Mouse (Mus musculus): ENCODE data around the gene Ntrk2. TPM values are rescaled to one million over a fixed set of nuclear protein-coding genes. Genes with fewer than 3 reads are reported as not detected.
A peak's percentile ranks its signal among the peaks of the same experiment; 100 is the strongest.

Gene Ntrk2
- total and polyA plus RNA-seq, 2 experiments: 0.55 to 1.5 TPM

DNA sequence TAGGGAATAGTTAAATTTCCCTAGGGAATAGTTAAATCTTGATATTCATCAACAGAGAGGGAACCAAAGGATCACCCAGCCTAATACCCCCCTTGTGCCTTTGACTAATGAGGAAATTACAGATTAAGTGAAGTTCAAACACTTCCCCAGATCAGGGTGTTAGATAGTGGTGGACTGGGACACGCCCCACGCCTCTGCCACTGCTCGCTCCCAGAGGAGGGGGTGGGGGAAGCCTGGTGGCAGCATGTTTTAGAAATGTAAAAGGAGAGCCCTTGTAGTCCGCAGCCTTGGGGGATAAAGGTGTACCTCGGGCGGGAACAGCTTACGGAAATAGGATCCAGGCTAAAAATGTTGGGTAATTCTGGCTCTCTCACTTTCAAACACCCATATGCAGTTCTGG lies 252.7 kb downstream of the Ntrk2 start:
- 37% methylated on average over 7 of the region's 7 CpGs for WGBS
- H3K36me3 ChIP-seq (ENCODE audit: control insufficient read depth, insufficient read depth, low read length): no peaks in the 10 kb centered on the region
- H3K9ac ChIP-seq (ENCODE audit: low read depth, low read length): no peak overlapping the region
- H3K79me2 ChIP-seq (ENCODE audit: control insufficient read depth, insufficient read depth, low read length): no peaks in the 10 kb centered on the region
- TF ChIP-seq POLR2A (IDR thresholded peaks at IDR 0.05; ENCODE audit: extremely low read depth, insufficient read depth, low read length) (no peak), CTCF (IDR thresholded peaks at IDR 0.05; ENCODE audit: low read depth, low read length) (no peak)
- no peak overlapping the region for H3K4me3 ChIP-seq (ENCODE audit: insufficient read depth, low read depth, low read length)
- no peak for DNase-seq (ENCODE audit: extremely low read depth, low read depth, low spot score)
- no peaks in the 10 kb centered on the region for H3K4me1 ChIP-seq (ENCODE audit: control insufficient read depth, insufficient read depth, low read length)
- H3K27me3 ChIP-seq (ENCODE audit: control insufficient read depth, insufficient read depth, low read length): no peaks in the 10 kb centered on the region
- no peak overlapping the region for H3K27ac ChIP-seq (replicated peaks; ENCODE audit: insufficient read depth, low read depth, low read length)

DNA sequence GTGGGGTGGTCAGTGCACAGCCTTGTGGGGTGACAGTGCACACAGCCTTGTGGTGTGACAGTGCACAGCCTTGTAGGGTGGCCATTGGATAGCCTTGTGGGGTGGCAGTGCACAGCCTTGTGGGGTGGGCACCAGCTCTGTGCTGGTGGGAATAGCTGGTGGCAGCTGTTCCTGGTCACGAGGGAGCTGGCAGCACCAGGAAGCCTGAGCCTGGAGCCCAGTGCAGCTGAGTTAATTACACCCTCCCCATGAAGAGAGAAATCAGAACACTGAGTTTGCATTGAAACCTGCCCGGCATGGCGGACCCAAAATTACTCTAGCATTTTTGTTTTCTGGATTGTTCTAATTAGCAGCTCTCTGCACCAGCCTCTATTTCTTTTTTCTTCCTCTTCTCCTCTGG lies 259.3 kb downstream of the Ntrk2 start:
- no peak for DNase-seq (ENCODE audit: extremely low read depth, low read depth, low spot score)
- TF ChIP-seq POLR2A (IDR thresholded peaks at IDR 0.05; ENCODE audit: extremely low read depth, insufficient read depth, low read length): no peak
- H3K4me1 ChIP-seq (ENCODE audit: control insufficient read depth, insufficient read depth, low read length): no peaks in the 10 kb centered on the region
- H3K36me3 ChIP-seq (ENCODE audit: control insufficient read depth, insufficient read depth, low read length): no peaks in the 10 kb centered on the region
- H3K27ac ChIP-seq (replicated peaks; ENCODE audit: insufficient read depth, low read depth, low read length): no peak overlapping the region
- H3K9ac ChIP-seq (ENCODE audit: low read depth, low read length): no peak overlapping the region
- H3K79me2 ChIP-seq (ENCODE audit: control insufficient read depth, insufficient read depth, low read length): no peaks in the 10 kb centered on the region
- peaks cover 3% of the 10 kb centered on the region; the same call in 1 of the 2 replicates for H3K27me3 ChIP-seq (ENCODE audit: control insufficient read depth, insufficient read depth, low read length)
- no peak overlapping the region for H3K4me3 ChIP-seq (ENCODE audit: insufficient read depth, low read depth, low read length)
- WGBS: 83% methylated on average over 3 of the region's 3 CpGs

DNA sequence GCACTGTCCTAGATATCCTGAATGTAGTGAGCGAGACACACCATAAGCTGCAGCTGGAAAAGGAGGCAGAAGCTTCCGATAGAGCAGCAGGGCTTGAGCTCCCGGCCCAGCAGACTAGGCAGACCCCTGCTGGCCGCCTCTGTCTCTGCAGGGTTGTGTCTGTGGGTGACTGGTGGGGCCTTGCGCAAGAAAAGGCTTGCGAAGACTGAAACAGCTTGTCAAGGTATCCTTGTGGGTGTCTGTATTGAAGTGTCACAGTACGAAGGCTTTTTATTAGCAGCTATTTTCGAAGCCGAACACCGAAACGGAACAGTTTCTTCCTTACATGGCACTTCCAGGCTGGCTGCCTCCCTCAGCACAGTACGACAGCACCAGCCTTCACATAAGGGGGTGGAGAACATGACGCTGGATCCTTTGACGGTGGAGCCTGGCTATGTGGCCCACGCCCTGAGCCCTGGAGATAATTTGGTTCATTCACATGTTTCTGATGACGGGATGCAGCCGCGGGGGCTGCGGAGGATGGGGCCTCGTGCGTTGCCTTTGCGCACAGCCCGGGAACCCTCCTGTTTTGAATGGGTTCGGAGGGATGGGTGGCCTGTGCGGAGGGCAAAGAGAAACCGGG lies 267.4 kb downstream of the Ntrk2 start:
- peak; percentile 89 for TF ChIP-seq CTCF (IDR thresholded peaks at IDR 0.05; ENCODE audit: low read depth, low read length)
- TF ChIP-seq POLR2A (IDR thresholded peaks at IDR 0.05; ENCODE audit: extremely low read depth, insufficient read depth, low read length): no peak
- H3K36me3 ChIP-seq (ENCODE audit: control insufficient read depth, insufficient read depth, low read length): no peaks in the 10 kb centered on the region
- peaks cover 2% of the 10 kb centered on the region; the same call in 1 of the 2 replicates for H3K4me1 ChIP-seq (ENCODE audit: control insufficient read depth, insufficient read depth, low read length)
- 28% methylated on average over 26 of the region's 26 CpGs for WGBS
- H3K27ac ChIP-seq (replicated peaks; ENCODE audit: insufficient read depth, low read depth, low read length): no peak overlapping the region
- no peaks in the 10 kb centered on the region for H3K79me2 ChIP-seq (ENCODE audit: control insufficient read depth, insufficient read depth, low read length)
- H3K4me3 ChIP-seq (ENCODE audit: insufficient read depth, low read depth, low read length): no peak overlapping the region
- no peaks in the 10 kb centered on the region for H3K27me3 ChIP-seq (ENCODE audit: control insufficient read depth, insufficient read depth, low read length)
- no peak overlapping the region for H3K9ac ChIP-seq (ENCODE audit: low read depth, low read length)
- DNase-seq (ENCODE audit: extremely low read depth, low read depth, low spot score): peak; percentile 66

DNA sequence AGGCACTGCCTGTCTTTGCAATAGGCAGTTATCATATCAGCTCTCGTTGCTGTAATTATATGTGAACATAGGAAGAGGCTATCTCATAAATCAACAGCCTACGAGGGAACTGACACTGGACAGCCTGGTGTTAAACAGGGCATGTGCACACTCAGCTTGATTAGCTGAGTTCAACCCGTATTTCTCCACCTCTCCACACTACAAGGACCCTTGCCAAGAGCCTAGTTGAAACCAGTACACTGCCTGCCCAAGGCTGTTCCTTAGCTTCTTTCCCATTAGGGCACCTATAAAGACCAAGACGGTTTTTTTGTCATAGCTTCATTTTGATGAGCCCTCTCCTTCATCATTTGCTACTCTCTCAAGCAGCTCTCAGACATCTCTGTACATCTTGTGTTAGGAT lies 270.1 kb downstream of the Ntrk2 start:
- H3K36me3 ChIP-seq (ENCODE audit: control insufficient read depth, insufficient read depth, low read length): no peaks in the 10 kb centered on the region
- TF ChIP-seq CTCF (IDR thresholded peaks at IDR 0.05; ENCODE audit: low read depth, low read length) (no peak), POLR2A (IDR thresholded peaks at IDR 0.05; ENCODE audit: extremely low read depth, insufficient read depth, low read length) (no peak)
- H3K27ac ChIP-seq (replicated peaks; ENCODE audit: insufficient read depth, low read depth, low read length): no peak overlapping the region
- no peak for DNase-seq (ENCODE audit: extremely low read depth, low read depth, low spot score)
- H3K4me1 ChIP-seq (ENCODE audit: control insufficient read depth, insufficient read depth, low read length): peaks cover 2% of the 10 kb centered on the region; the same call in 1 of the 2 replicates
- H3K27me3 ChIP-seq (ENCODE audit: control insufficient read depth, insufficient read depth, low read length): no peaks in the 10 kb centered on the region
- 62% methylated on average over 4 of the region's 4 CpGs for WGBS
- no peak overlapping the region for H3K4me3 ChIP-seq (ENCODE audit: insufficient read depth, low read depth, low read length)
- H3K9ac ChIP-seq (ENCODE audit: low read depth, low read length): no peak overlapping the region
- no peaks in the 10 kb centered on the region for H3K79me2 ChIP-seq (ENCODE audit: control insufficient read depth, insufficient read depth, low read length)

- H3K27me3 ChIP-seq (ENCODE audit: control insufficient read depth, insufficient read depth, low read length): no peaks in the 10 kb centered on the region
- no peak overlapping the region for H3K4me3 ChIP-seq (ENCODE audit: insufficient read depth, low read depth, low read length)
- no peak for DNase-seq (ENCODE audit: extremely low read depth, low read depth, low spot score)
- H3K36me3 ChIP-seq (ENCODE audit: control insufficient read depth, insufficient read depth, low read length): no peaks in the 10 kb centered on the region
- H3K9ac ChIP-seq (ENCODE audit: low read depth, low read length): no peak overlapping the region
- no peak overlapping the region for H3K27ac ChIP-seq (replicated peaks; ENCODE audit: insufficient read depth, low read depth, low read length)
- TF ChIP-seq POLR2A (IDR thresholded peaks at IDR 0.05; ENCODE audit: extremely low read depth, insufficient read depth, low read length): no peak
- no peak for TF ChIP-seq CTCF (IDR thresholded peaks at IDR 0.05; ENCODE audit: low read depth, low read length)
- H3K4me1 ChIP-seq (ENCODE audit: control insufficient read depth, insufficient read depth, low read length): no peaks in the 10 kb centered on the region
- 74% methylated on average over 7 of the region's 7 CpGs for WGBS
- H3K79me2 ChIP-seq (ENCODE audit: control insufficient read depth, insufficient read depth, low read length): no peaks in the 10 kb centered on the region
Observed at GRCm38 (mm10) chr13:59079761-59080461, 273.5 kb downstream of the Ntrk2 start.

GRCm38 (mm10) chr13:59080468-59080867 lies 274.1 kb downstream of the Ntrk2 start:
- no peak for TF ChIP-seq POLR2A (IDR thresholded peaks at IDR 0.05; ENCODE audit: extremely low read depth, insufficient read depth, low read length)
- TF ChIP-seq CTCF (IDR thresholded peaks at IDR 0.05; ENCODE audit: low read depth, low read length): no peak
- H3K4me1 ChIP-seq (ENCODE audit: control insufficient read depth, insufficient read depth, low read length): no peaks in the 10 kb centered on the region
- H3K9ac ChIP-seq (ENCODE audit: low read depth, low read length): no peak overlapping the region
- no peak overlapping the region for H3K4me3 ChIP-seq (ENCODE audit: insufficient read depth, low read depth, low read length)
- no peak overlapping the region for H3K27ac ChIP-seq (replicated peaks; ENCODE audit: insufficient read depth, low read depth, low read length)
- 80% methylated on average over 5 of the region's 5 CpGs for whole genome bisulfite sequencing
- DNase-seq (ENCODE audit: extremely low read depth, low read depth, low spot score): no peak
- H3K27me3 ChIP-seq (ENCODE audit: control insufficient read depth, insufficient read depth, low read length): no peaks in the 10 kb centered on the region
- H3K36me3 ChIP-seq (ENCODE audit: control insufficient read depth, insufficient read depth, low read length): no peaks in the 10 kb centered on the region
- no peaks in the 10 kb centered on the region for H3K79me2 ChIP-seq (ENCODE audit: control insufficient read depth, insufficient read depth, low read length)
